Mouse (Mus musculus): ENCODE measurements around the gene Prss37. TPM values are rescaled to one million over a fixed set of nuclear protein-coding genes. Genes with fewer than 3 reads are reported as not detected.

The Prss37 gene
- polyA plus RNA-seq (2016; fragmentation: Nextera tagmentation; extraction: Ambion mirVana) = not detected in 2 replicates

- H3K27ac ChIP-seq (replicated peaks) = no peak within 1 kb of the TSS
- H3K9me3 ChIP-seq = no peaks in the 10 kb centered on the region
- 83% methylated on average over 1 of the region's 1 CpGs for WGBS
- H3K4me3 ChIP-seq = no peak within 1 kb of the TSS
- H3K27me3 ChIP-seq (replicated peaks; ENCODE audit: low read depth, poor library complexity, severe bottlenecking) = no peaks in the 10 kb centered on the region
- no peak for DNase-seq (ENCODE audit: low spot score)
- no peaks in the 10 kb centered on the region for H3K4me1 ChIP-seq
- no peaks in the 10 kb centered on the region for H3K36me3 ChIP-seq (replicated peaks)
Measured at GRCm38 (mm10) chr6:40519408-40519807, at the start of gene Prss37. TSS of gene Prss37 (minus strand) at chr6:40519508.

GRCm38 (mm10) chr6:40554950-40555349 is 35.6 kb upstream of the Prss37 start, which contains the start of gene Olfr461:
TSS of gene Olfr461 (minus strand) at chr6:40555050.
- no peak for DNase-seq (ENCODE audit: low spot score)
- WGBS = 77% methylated on average over 2 of the region's 2 CpGs
- no peaks in the 10 kb centered on the region for H3K27me3 ChIP-seq (replicated peaks; ENCODE audit: low read depth, poor library complexity, severe bottlenecking)
- no peaks in the 10 kb centered on the region for H3K36me3 ChIP-seq (replicated peaks)
- no peaks in the 10 kb centered on the region for H3K9me3 ChIP-seq
- H3K27ac ChIP-seq (replicated peaks) = no peak within 1 kb of the TSS
- no peak within 1 kb of the TSS for H3K4me3 ChIP-seq
- no peaks in the 10 kb centered on the region for H3K4me1 ChIP-seq

GRCm38 (mm10) chr6:40544690-40545089 is 25.4 kb upstream of the Prss37 start:
- 85% methylated on average over 10 of the region's 10 CpGs for WGBS
- no peaks in the 10 kb centered on the region for H3K36me3 ChIP-seq (replicated peaks)
- H3K4me1 ChIP-seq = no peaks in the 10 kb centered on the region
- no peak for DNase-seq (ENCODE audit: low spot score)
- no peak overlapping the region for H3K27ac ChIP-seq (replicated peaks)
- no peaks in the 10 kb centered on the region for H3K9me3 ChIP-seq
- no peaks in the 10 kb centered on the region for H3K27me3 ChIP-seq (replicated peaks; ENCODE audit: low read depth, poor library complexity, severe bottlenecking)
- H3K4me3 ChIP-seq = no peak overlapping the region

GRCm38 (mm10) chr6:40493229-40493628 is 26.1 kb downstream of the Prss37 start, which contains the start of gene Tas2r108:
TSS of gene Tas2r108 (plus strand) at chr6:40493529.
- DNase-seq (ENCODE audit: low spot score) = no peak
- Histone ChIP-seq H3K4me3 (no peak within 1 kb of the TSS), H3K4me1 (no peaks in the 10 kb centered on the region), H3K27ac (replicated peaks) (no peak within 1 kb of the TSS), H3K9me3 (no peaks in the 10 kb centered on the region), H3K36me3 (replicated peaks) (no peaks in the 10 kb centered on the region), H3K27me3 (replicated peaks; ENCODE audit: low read depth, poor library complexity, severe bottlenecking) (no peaks in the 10 kb centered on the region)
- 90% methylated on average over 3 of the region's 3 CpGs for WGBS

GRCm38 (mm10) chr6:40490933-40491332 is 28.4 kb downstream of the Prss37 start, which contains the start of gene Tas2r137:
TSS of gene Tas2r137 (plus strand) at chr6:40491233.
- H3K27me3 ChIP-seq (replicated peaks; ENCODE audit: low read depth, poor library complexity, severe bottlenecking) = no peaks in the 10 kb centered on the region
- DNase-seq (ENCODE audit: low spot score) = no peak
- H3K36me3 ChIP-seq (replicated peaks) = peaks cover 4% of the 10 kb centered on the region; the same call in 1 of the 2 replicates
- no peaks in the 10 kb centered on the region for H3K9me3 ChIP-seq
- no peaks in the 10 kb centered on the region for H3K4me1 ChIP-seq
- H3K27ac ChIP-seq (replicated peaks) = no peak within 1 kb of the TSS
- H3K4me3 ChIP-seq = no peak within 1 kb of the TSS

- Histone ChIP-seq H3K36me3 (replicated peaks) (peaks cover 78% of the 10 kb centered on the region), H3K4me3 (no peak overlapping the region), H3K4me1 (no peaks in the 10 kb centered on the region), H3K27me3 (replicated peaks; ENCODE audit: low read depth, poor library complexity, severe bottlenecking) (no peaks in the 10 kb centered on the region), H3K27ac (replicated peaks) (no peak overlapping the region), H3K9me3 (no peaks in the 10 kb centered on the region)
- DNase-seq (ENCODE audit: low spot score) = no peak
- WGBS = 90% methylated on average over 5 of the region's 5 CpGs
Measured at GRCm38 (mm10) chr6:40482318-40482717, 37.0 kb downstream of the Prss37 start.

GRCm38 (mm10) chr6:40479705-40480104 is 39.6 kb downstream of the Prss37 start:
- H3K27ac ChIP-seq (replicated peaks) = no peak overlapping the region
- no peaks in the 10 kb centered on the region for H3K27me3 ChIP-seq (replicated peaks; ENCODE audit: low read depth, poor library complexity, severe bottlenecking)
- H3K4me3 ChIP-seq = no peak overlapping the region
- no peaks in the 10 kb centered on the region for H3K9me3 ChIP-seq
- H3K36me3 ChIP-seq (replicated peaks) = peaks cover 87% of the 10 kb centered on the region
- no peaks in the 10 kb centered on the region for H3K4me1 ChIP-seq
- no peak for DNase-seq (ENCODE audit: low spot score)
- WGBS = 95% methylated on average over 1 of the region's 1 CpGs

- Histone ChIP-seq H3K9me3 (no peaks in the 10 kb centered on the region), H3K36me3 (replicated peaks) (peaks cover 69% of the 10 kb centered on the region), H3K27ac (replicated peaks) (no peak overlapping the region), H3K4me3 (no peak overlapping the region), H3K27me3 (replicated peaks; ENCODE audit: low read depth, poor library complexity, severe bottlenecking) (no peaks in the 10 kb centered on the region), H3K4me1 (peaks cover 10% of the 10 kb centered on the region)
- 88% methylated on average over 4 of the region's 4 CpGs for WGBS
- DNase-seq (ENCODE audit: low spot score) = no peak
Measured at GRCm38 (mm10) chr6:40476132-40476531, 43.2 kb downstream of the Prss37 start.

- H3K4me1 ChIP-seq = peaks cover 12% of the 10 kb centered on the region
- under 1% methylated on average over 7 of the region's 7 CpGs for WGBS
Measured at GRCm38 (mm10) chr6:40471720-40472010, 47.6 kb downstream of the Prss37 start.

GRCm38 (mm10) chr6:40470916-40471719 is 48.2 kb downstream of the Prss37 start, which contains the start of gene Ssbp1:
TSS of gene Ssbp1 (plus strand) at chr6:40471352.
- peaks cover 31% of the 10 kb centered on the region for H3K36me3 ChIP-seq (replicated peaks)
- peak within 1 kb of the TSS; percentile 98 for H3K27ac ChIP-seq (replicated peaks)
- no peaks in the 10 kb centered on the region for H3K27me3 ChIP-seq (replicated peaks; ENCODE audit: low read depth, poor library complexity, severe bottlenecking)
- under 1% methylated on average over 54 of the region's 54 CpGs for WGBS
- peak; percentile 95 for DNase-seq (ENCODE audit: low spot score)
- H3K4me3 ChIP-seq = peak within 1 kb of the TSS; percentile 85
- no peaks in the 10 kb centered on the region for H3K9me3 ChIP-seq
- H3K4me1 ChIP-seq = peaks cover 12% of the 10 kb centered on the region

More at GRCm38 (mm10) chr6:40471720-40472010, 47.6 kb downstream of the Prss37 start:
- Histone ChIP-seq H3K4me3 (peak overlapping the region; percentile 85), H3K36me3 (replicated peaks) (peaks cover 36% of the 10 kb centered on the region), H3K9me3 (no peaks in the 10 kb centered on the region), H3K27me3 (replicated peaks; ENCODE audit: low read depth, poor library complexity, severe bottlenecking) (no peaks in the 10 kb centered on the region), H3K27ac (replicated peaks) (peak overlapping the region; percentile 98)
- DNase-seq (ENCODE audit: low spot score) = no peak

- H3K27me3 ChIP-seq (replicated peaks; ENCODE audit: low read depth, poor library complexity, severe bottlenecking) = no peaks in the 10 kb centered on the region
- 0 out of 2 replicates have a peak, but pooled peaks cover 2% of the 10 kb centered on the region for H3K4me1 ChIP-seq
- H3K36me3 ChIP-seq (replicated peaks) = no peaks in the 10 kb centered on the region
- H3K4me3 ChIP-seq = no peak overlapping the region
- H3K27ac ChIP-seq (replicated peaks) = no peak overlapping the region
- no peak for DNase-seq (ENCODE audit: low spot score)
- 58% methylated on average over 6 of the region's 6 CpGs for WGBS
- H3K9me3 ChIP-seq = no peaks in the 10 kb centered on the region
Measured at GRCm38 (mm10) chr6:40465710-40466109, 53.6 kb downstream of the Prss37 start.

Measured in embryonic facial prominence, embryonic 10.5 days (tissue).